Mouse (Mus musculus) brain, embryonic 14.5 days (tissue): ENCODE measurements at regions not wholly inside any gene's neighbourhood (a gene's known extent, or its start where the extent isn't known, plus 50 kb on each side); places are given as distances from the start of the nearest gene placed in this dataset.

ENCODE experiments used
- CTCF ChIP-seq: fragments of 200-500 bp; IDR thresholded peaks from 2 replicates; pipeline ENCODE4 v1.5.1; 2012; ENCODE audit warnings: inconsistent platforms, mild to moderate bottlenecking, moderate library complexity, borderline replicate concordance; ENCODE audit not compliant: insufficient read depth, insufficient read length; ENCODE audit errors: extremely low read depth
- POLR2A ChIP-seq: fragments of 200-500 bp; IDR thresholded peaks from 2 replicates; pipeline ENCODE4 v1.6.1; 2012; ENCODE audit warnings: mild to moderate bottlenecking, inconsistent platforms, borderline replicate concordance; ENCODE audit not compliant: poor library complexity, insufficient read depth, insufficient read length, severe bottlenecking; ENCODE audit errors: extremely low read depth

DNA sequence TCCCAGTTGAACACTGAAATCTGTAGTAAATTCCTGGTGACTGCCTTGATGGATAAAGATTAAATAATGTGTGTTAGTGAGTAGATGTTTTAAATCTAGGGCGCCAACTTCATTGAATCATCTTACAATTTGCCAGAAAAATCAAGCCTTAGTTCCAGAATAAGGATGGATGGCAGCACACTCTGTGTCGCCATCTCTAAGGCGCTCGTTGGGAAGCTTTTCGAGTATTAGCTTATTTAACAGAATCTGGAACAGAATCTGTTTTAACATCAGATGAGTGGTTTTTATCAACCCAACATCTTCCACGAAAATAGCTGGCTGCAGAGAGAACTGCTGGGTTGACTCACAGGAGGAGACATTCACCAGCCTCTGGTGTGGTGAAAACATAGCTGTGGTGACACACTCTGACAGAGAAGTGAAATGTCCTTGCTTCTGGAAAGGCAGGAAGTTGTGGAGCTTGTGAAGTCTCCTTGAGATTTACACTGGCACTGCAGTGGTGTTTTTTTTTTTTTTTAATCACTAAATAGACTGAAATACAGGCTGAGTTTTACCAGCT lies 120.4 kb downstream of the Lipi start:
- TF ChIP-seq CTCF (no peak), POLR2A (no peak)
